Mouse (Mus musculus): ENCODE results near the gene Rrm1.
A peak's percentile ranks its signal among the peaks of the same experiment; 100 is the strongest.
"Not testable (repeated sequence)": the region's sequence is repeated elsewhere in the genome, so short reads cannot be mapped to it uniquely, and the experiment has no call there.

The Rrm1 gene

DNA sequence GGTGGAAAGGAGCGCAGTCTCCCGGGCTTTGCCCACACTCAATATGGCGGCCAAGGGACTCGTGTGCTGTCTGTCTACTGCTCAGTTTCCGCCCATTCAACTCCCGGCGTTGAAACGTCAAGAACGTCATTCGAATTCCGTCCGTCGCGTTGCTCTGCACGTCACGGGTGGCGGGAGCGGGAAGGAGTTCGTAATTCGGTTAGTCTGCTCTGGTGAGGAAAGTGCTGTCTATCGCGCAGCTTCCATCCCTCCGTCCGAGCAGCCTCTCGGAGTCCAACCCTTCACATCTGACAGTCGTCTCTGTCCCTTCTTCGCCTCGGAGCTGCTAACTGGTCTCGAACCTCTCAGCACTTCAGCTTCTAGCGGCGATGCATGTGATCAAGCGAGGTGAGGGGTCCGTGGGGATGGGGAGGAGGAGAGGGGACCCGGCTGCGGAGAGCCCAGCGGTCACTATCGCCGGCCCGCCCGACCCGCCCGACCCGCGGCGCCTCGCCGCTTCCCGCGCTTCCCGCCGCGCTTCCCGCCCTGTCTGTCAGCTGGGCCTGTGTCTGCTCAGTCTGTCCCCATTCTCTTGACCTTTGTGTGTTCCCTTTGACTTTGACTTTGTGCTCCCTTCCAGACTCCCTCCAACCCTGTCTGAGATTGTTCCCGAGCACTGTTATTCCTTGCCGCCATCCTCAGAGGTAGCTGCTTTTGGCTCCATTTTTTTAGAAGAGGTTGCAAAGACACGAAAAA is at the start of gene Rrm1:
Gene Rrm1 (plus strand): TSS at position 39 of the 735 bp plus-strand sequence.
- DNase-seq (ENCODE audit: low spot score), result peak; percentile 99

DNA sequence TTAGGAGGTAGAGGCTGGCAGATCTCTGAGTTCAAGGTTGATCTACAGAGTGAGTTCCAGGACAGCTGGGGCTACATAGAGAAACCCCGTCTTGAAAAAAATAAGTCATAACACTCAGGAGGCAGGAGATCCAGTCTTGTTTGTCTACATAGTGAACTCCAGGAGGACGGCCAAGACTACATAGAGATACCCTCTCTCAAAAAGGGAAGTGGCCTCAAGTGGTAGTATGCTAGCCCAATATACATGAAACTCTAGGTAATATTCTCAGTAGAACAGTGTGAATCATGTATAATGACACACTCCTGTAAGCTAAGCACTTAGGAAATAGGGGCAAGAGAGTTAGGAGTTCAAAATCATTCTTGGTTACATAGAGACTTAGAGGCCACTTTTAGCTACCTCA is 47.6 kb upstream of the Rrm1 start:
- DNase-seq (ENCODE audit: low spot score), result no peak

DNA sequence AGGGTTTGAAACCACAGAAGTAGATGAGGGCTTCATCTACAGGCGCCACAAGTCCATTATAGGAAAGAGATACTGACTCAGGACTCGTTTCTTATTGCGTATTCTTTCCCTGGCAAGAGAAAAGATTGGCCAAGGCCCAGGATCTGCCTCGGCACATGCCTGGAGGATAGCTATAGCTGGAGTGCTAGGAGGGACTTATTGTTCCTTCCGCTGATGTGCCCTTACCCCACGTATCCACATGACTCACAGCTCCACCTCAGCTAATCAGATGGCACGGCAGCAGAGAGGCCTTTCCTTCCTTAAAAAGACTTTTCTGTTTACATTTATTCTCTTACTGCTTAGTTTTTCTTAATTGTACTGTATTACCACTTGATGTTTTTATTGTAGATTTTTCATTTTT is 45.6 kb upstream of the Rrm1 start:
- no peak for DNase-seq (ENCODE audit: low spot score)

DNA sequence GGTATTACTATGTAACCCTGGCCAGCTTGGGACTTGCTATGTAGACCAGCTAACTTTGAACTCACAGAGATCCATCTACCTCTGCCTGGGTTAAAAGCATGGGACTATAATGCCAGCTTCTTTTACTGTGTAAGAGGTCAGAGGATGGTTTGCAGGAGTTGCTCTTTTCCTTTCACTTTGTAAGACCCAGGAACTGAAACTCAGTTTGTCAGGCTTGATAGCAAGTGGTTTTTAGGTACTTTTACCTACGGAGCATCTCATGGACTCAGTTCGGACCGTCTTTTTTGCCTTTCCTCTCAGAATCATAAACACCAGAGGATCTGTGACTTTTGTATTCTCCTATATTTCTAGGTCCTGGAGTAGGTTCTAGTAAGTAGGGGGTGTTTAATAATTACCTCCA is 45.2 kb upstream of the Rrm1 start:
- no peak for DNase-seq (ENCODE audit: low spot score)

DNA sequence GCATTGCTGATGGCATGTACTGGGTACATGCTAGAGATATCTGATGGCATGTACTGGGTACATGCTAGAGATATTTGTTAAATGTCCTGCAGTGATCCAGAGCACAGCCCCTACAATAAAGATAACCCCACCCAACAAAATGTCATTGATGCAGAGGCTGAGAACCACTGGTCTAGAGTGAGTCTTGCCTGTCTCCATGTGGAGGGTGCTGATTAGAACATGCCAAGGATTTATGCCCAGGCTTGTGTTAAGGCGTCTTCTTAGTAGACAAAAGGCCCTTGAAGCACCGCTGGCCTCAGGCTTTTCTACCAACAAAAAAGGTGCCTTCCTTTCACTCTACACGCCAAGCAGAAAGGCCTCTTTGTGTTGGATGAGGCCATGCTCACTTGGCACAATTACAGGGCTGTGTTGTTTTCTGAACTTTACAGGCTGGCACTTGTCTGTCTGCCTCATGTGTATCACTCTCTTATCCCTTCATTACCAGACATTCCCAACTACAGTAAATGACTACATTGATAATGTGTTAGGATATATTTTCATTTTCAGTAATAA is 42.2 kb upstream of the Rrm1 start:
- DNase-seq (ENCODE audit: low spot score), result no peak

DNA sequence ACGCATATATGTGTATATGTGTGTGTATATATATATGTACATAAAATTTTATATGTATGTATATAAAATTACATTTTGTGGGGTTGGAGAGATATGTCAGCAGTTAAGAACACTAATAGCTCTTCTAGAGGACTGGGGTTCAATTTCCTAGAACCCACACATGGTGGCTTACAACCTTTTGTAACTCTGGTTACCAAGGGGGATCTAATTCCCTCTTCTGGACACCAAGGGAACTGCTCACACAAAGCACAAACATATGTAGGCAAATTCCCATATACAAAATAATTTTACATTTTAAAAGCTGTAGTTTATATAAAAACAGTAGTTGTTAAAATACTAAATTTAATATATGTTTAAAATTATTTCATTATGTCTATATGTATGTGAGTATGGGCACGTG is 37.4 kb upstream of the Rrm1 start:
- no peak for DNase-seq (ENCODE audit: low spot score)

DNA sequence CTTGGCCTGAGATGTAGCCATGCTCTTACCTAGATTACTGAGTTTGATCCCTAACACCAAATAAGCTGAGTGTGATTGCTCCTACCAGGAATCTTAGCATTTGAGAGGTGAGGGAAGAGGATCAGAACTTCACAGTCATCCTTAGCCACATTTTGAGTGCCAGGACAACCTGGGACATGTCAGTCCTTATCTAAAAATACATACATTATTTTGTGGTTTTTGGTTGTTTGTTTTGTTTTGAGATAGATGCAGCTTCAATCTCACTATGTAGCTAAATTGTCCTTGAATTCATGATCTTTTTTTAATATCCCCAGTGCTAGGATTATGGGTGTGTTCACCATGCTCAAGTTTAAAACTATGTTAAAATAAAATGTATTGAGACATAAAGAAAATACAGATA is 34.1 kb upstream of the Rrm1 start:
- DNase-seq (ENCODE audit: low spot score), result no peak

DNA sequence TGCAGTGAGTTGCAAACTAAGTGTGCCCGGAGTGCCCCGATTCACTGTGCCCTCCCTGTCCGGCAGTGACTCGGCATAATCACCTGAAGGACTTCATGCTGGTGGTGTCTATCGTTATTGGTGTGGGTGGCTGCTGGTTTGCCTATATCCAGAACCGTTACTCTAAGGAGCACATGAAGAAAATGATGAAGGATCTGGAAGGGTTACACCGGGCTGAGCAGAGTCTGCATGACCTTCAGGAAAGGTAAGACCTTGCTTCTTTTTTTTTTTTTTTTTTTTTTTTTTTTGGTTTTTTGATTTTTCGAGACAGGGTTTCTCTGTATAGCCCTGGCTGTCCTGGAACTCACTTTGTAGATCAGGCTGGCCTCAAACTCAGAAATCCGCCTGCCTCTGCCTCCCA is 26.2 kb upstream of the Rrm1 start:
- DNase-seq (ENCODE audit: low spot score), result not testable (repeated sequence)

DNA sequence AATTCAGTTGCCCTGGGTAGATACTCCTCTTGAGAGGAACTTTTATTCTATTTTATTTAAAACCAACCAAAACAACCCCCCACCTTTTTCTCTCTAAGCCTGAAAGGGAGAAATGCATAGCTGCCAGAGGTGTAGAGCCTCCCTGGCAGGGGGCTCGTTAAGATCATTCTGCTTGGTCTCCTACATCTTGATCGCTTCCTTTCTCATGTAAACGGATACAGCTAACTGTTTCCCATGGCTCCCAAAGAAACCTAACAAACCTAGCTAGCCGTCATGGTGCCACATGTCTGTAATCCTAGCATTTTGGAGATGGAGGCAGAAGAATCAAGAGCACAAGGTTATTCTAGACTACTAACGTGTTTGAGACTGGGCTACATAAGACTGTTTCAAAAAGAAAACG is 25.7 kb upstream of the Rrm1 start:
- no peak for DNase-seq (ENCODE audit: low spot score)

DNA sequence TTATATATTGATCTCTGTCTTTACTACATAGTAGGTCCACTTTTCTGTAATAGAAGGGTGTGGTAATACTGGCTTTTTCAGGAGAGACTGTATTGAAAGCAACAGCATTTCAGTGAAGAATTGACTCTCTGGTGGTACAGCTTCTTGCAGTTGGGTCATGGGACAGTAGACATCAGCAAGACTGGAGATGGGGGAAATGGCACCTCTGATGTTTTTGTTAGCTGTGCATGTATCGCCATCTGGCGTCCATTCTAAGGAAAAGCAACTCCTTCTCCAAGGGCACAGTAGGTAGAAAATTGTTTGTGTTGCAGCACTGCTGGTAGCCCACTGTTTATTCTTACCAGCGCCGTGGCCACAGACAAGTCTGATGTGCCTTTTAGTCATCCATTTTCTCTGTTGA is 24.1 kb upstream of the Rrm1 start:
- peak; percentile 85 for DNase-seq (ENCODE audit: low spot score)

DNA sequence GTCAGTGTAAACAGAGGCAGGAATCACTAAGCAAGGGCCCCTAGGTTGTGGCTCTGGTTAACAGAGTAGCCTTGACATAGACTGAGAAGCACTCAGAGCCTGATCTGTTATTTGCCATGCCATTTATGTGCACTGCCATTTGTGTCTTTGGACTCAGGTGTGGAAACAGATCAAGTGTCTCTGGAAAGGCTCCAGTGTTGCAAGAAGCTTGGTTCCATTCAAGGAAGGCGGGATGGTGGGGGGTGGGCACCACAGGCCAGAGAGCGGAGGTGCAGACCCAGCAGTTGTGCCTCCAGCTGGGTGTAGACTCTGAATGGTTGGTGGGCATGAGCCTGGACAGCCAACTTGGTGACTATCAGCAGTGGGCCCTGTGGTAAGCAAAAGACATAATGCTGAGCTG is 19.5 kb upstream of the Rrm1 start:
- no peak for DNase-seq (ENCODE audit: low spot score)

DNA sequence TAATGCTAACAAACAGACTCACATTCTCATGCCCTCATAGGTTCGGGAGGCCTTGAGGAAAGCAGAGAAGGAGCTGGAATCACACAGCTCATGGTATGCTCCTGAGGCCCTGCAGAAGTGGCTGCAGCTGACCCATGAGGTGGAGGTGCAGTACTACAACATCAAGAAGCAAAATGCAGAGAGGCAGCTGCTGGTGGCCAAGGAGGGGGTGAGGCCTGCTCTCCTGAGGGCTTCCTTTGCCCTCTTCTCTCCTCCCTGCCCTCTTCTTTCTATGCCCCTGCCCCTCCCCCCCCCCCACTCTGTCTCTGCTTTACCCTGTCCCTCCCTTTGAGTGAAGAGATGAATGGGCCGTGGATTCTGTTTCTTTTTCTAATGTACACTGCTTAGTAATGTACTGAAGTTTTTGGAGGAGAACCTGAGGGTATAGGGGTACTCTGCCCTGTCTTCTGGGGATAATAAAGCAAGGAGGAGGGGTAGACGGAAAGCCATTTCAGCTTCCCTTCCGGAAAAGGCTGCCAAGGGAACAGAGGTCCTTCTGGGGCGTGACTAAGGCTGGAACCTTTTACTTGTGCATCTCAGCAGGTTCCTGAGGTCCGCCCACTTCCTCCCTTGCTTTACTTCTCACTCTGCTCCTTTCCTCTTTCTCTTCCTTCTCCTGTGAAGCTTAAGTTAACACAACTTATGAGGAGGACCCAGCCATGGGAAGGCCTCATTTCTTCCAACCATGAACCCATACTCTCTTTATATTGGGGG is 15.4 kb upstream of the Rrm1 start:
- no peak for DNase-seq (ENCODE audit: low spot score)

DNA sequence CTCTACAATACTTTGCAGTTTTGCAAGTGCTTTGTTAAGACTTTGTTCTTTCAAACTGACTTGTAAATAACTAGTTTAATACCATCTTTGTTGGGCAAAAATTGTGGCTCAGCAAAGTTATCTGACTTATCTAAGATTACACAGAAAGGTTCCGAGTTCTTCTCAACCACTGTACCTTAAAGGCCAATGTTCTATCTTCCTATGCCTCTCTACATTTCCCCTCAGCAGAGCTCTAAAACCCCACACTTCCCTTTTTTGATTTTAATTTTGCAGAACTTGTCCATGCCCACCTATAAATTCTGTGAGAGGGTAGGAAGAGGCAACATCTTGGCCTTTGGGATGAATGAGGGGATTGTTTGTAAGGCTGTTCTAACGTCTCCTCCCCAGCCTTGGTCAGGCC is 7.2 kb upstream of the Rrm1 start:
- no peak for DNase-seq (ENCODE audit: low spot score)

DNA sequence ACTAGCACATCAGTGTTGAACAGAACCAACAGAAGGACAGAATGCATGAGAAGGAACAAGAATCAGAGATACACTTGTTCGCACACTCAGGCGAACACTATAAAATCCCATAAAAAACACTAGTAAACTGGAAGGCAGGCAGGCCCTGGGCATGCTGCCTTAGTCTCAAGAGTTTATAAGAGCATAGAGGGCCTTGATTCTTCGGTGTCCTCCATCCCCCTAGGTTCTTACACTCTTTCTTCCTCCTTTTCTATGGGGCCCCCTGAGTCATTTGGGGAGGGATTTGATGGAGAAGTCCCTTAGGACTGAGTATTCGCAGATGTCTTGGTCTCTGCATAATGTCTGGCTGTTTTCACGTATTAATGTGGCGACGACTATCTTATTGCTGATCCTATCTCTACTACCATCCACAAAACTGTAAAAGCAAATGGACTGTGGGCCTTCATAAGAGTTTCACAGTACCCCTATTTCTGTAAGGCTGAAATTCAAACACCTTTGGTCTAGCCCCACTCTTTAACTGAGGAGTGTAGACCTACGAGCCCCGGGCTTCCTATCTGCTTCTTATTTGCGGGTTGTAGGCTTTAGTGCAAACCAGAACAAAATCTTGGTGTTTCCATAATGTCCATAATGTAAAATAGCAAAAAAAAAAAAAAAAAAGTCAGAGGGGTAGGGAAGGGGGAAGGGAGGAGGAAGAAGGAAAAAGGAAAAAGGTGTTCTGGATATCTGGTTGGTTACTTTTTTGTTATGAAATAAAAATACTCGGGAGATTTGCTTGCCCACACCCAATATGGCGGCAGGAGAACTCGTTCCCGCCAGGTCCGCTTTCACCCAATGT is 456 bp upstream of the Rrm1 start:
- no peak for DNase-seq (ENCODE audit: low spot score)

DNA sequence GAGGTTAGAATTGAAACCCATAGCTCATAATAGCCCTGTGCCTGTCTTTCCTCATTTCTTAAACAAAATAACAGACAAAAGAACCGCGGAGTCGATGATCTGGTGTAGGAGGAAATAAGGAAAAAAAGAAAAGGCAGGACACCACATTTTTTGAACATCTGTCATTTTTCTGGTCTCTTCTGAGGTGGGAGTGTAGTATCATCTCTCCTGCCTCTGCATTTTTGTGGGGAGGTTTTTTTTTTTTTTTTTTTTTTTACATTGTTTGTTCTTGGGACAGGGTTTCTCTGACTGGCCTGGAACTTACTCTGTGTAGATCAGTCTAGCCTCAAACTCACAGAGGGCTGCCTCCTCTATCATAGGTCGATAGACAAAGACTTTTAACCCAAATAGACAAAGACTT is 937 bp downstream of the Rrm1 start:
- no peak for DNase-seq (ENCODE audit: low spot score)

DNA sequence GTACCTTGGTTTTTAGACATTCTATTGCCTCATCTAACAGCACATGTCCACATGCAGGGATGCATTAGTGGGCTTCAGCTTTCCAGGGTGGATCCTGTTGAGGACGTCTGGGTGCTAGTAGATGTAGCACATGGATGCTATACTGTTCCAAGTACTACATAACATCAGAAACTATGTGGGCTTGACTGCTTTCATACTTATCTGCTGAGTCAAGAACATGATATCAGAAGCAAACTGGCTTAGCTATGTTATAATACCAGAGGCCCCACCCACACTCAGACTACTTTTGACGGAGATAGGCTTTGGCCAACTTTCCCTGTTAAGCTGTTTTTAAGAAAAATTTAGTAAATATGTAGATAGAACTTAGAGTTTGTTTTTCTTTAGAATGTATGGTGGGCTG is 2.8 kb downstream of the Rrm1 start:
- no peak for DNase-seq (ENCODE audit: low spot score)

DNA sequence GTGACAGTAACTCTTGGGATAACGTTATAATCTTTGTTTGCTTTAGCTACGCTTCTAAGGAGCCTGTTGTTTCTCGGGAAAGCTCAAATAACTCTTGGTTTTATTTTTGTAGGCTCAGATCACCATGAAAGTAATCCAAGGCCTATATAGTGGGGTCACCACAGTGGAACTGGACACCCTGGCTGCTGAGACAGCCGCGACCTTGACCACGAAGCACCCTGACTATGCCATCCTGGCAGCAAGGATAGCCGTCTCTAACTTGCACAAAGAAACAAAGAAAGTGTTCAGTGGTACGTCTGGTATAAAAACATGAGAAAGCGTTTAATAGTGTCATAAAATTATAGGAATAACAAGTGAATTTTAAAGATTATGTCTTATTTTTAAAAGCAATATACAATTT is 4.9 kb downstream of the Rrm1 start:
- DNase-seq (ENCODE audit: low spot score), result no peak

DNA sequence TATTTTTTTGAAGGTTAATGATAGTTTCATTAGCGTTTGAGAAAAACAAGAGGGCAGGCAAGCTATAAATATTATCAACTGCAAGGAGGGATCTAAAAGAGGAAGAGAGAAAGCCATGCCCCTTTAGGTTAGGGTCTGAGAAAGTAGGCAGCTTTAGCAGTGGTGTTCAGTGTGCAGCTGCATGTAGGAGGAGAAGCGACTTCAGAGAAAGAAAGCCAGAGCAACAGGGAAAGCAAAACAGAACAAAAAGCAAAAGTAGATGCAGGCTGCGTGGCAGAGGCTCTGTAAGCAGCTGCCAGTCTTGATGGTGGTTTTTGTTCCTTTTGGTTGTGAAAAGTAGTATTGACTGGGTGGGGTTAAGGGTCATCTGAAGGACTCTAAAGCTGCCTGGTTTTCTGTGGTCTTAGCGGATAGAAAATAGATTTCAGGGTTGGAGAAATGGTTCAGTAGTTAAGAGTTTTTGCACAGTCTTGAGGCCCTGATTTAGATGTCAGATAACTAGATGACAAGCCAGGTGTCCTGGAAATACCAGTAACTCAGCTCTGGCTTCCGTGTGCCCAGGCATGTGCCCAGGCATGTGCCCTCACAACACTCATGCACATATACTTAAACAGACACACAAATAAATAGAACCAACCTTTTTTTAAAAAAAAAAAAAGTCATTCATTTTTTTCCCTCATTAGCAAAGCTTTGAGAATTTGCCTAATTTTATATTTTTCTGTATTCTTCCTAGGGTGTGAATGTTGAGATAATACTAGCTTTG is 17.3 kb downstream of the Rrm1 start:
- no peak for DNase-seq (ENCODE audit: low spot score)

DNA sequence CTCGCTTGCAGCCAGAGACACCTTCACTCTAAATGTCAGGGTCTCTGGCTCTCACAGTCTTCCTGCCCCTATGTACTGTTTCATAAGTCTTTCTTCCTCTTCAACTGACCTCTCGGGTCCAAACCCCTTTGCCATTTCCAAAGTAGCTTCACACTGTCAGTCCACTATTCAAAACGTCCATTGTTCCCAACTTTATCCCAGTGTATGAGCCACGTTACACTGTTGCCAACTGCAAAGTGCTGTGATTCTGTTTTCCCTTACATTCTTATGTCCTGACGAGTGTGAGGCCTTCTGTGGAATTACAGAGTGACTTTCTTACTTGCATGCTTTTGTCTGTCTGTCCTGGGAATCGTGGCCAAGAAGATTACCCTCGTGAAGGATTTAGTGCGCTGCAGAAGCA is 26.1 kb downstream of the Rrm1 start:
- no peak for DNase-seq (ENCODE audit: low spot score)

DNA sequence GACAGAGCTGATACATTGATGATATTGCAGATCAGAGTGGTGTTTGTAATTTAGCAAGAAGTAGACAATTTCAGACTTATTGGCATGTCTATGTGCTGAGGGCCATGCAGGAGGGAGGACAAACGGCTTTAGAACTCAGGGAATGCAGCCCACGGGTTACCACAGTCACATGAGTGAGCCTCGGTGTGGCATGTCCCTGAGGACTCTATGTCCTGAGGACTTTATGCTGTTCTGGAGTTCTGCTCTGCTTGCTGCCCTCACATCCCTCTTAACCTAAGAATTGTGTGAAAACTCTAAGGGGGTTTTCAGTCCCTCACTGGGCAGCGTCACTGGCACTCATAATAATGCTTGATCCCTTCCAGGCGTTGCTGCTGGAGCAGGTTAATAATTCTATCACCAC is 31.2 kb downstream of the Rrm1 start:
- DNase-seq (ENCODE audit: low spot score), result no peak

DNA sequence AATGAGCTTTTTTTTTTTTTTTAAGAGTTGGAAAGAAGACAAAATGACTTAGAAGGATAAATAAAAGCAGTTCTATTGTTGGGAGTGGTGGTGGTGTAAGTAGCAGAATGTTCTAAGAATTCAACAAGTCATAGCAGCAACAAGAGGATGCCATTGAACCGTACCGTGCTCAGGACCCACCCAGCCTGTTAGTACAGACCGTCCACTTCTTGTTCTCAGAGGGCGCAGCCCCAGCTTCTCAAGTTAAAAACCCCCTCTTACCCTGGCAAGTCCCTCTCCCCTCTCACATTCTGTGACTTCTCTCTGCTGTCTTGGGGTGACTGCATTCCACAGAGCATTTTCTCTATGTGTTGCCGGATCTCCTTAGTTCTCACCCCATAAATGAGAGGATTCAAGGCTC is 35.1 kb downstream of the Rrm1 start:
- DNase-seq (ENCODE audit: low spot score), result no peak

DNA sequence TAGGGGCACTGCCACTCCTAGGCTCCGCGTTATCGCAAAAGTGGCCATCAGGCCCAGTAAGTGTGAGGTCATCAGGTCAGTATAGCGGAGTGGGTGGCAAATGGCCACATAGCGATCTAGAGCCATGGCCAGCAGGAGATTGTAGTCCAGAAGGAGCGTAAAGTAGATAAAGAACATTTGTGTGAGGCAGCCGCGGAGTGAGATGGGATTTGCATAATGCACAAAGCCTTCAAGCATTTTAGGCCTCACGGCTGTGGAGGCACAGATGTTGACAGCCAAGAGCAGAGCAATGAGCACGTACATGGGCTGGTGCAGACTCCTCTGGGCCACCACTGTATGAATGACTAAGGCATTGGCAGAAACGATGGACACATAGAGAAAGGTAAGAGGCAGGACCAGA is 35.9 kb downstream of the Rrm1 start:
- no peak for DNase-seq (ENCODE audit: low spot score)
